Mouse (Mus musculus) testis, adult 2 months (tissue): ENCODE results near the gene Gm5134. TPM values are rescaled to one million over a fixed set of nuclear protein-coding genes. Genes with fewer than 3 reads are reported as not detected.
A peak's percentile ranks its signal among the peaks of the same experiment; 100 is the strongest.

Source experiments
- H3K27ac ChIP-seq: fragments of 200-500 bp; 2 replicates; pipeline ENCODE4 v1.5.1; 2012; ENCODE audit warnings: low read depth, low read length; ENCODE audit not compliant: control insufficient read depth, insufficient read depth
- H3K27me3 ChIP-seq: fragments of 200-500 bp; 2 replicates; pipeline ENCODE4 v1.6.1; 2012; ENCODE audit warnings: mild to moderate bottlenecking, low read length, moderate library complexity; ENCODE audit not compliant: control insufficient read depth, insufficient read depth
- H3K36me3 ChIP-seq: fragments of 200-500 bp; 2 replicates; pipeline ENCODE4 v1.6.1; 2012; ENCODE audit warnings: mild to moderate bottlenecking, low read length; ENCODE audit not compliant: control insufficient read depth, insufficient read depth
- H3K4me1 ChIP-seq: fragments of 200-500 bp; 2 replicates; pipeline ENCODE4 v1.6.1; 2012; ENCODE audit warnings: low read length; ENCODE audit not compliant: control insufficient read depth, insufficient read depth
- H3K4me3 ChIP-seq: fragments of 200-500 bp; 2 replicates; pipeline ENCODE4 v1.5.1; 2012; ENCODE audit warnings: low read depth, mild to moderate bottlenecking, low read length, moderate library complexity, mixed read lengths; ENCODE audit not compliant: control insufficient read depth
- CTCF ChIP-seq: fragments of 200-500 bp; IDR thresholded peaks from 2 replicates; pipeline ENCODE4 v1.5.1; 2012; ENCODE audit warnings: low read depth, mild to moderate bottlenecking, inconsistent platforms, low read length, moderate library complexity; ENCODE audit not compliant: control insufficient read depth, insufficient read depth, insufficient replicate concordance
- POLR2A ChIP-seq: fragments of 200-500 bp; IDR thresholded peaks from 2 replicates; pipeline ENCODE4 v1.6.1; 2012; ENCODE audit warnings: low read depth, mild to moderate bottlenecking, inconsistent platforms, low read length, moderate library complexity; ENCODE audit not compliant: control insufficient read depth
- polyA plus RNA-seq: library from polyadenylated mRNA; depleted of rRNA; stranded (reverse); fragments of >200 nt; gene quantifications from 2 replicates; pipeline ENCODE4 v1.2.3, GENCODE M21; 2012

The Gm5134 gene
- polyA plus RNA-seq, 1 experiment, result 22.2 TPM

DNA sequence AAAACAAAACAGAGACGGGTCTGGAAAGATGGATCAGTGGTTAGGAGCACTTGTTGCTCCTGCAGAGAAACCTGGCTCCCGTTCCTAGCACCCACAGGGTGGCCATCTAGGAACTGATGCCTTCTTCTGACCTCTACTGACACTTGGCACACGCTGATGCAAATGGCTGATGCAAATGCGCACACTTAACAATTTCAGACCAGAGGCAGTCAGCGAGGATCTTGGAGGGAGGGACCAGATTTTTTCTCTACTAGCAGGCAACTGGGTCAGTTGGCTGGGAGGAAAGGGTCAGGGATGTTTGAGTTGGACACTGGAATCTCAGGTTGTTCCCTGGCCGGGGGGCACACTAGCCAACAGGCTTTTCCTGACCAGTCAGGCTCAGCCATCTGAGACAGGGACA lies 21.4 kb upstream of the Gm5134 start, which contains the start of gene Chchd10:
Chchd10 (plus strand) TSS at position 240 of the 400 bp plus-strand sequence.
- H3K4me3 ChIP-seq, result peak within 1 kb of the TSS; percentile 75
- H3K36me3 ChIP-seq, result no peaks in the 10 kb centered on the region
- no peaks in the 10 kb centered on the region for H3K27me3 ChIP-seq
- no peak for TF ChIP-seq POLR2A
- no peak for TF ChIP-seq CTCF
- H3K27ac ChIP-seq, result no peak within 1 kb of the TSS; the same call in 1 of the 2 replicates
- H3K4me1 ChIP-seq, result peaks cover 29% of the 10 kb centered on the region

DNA sequence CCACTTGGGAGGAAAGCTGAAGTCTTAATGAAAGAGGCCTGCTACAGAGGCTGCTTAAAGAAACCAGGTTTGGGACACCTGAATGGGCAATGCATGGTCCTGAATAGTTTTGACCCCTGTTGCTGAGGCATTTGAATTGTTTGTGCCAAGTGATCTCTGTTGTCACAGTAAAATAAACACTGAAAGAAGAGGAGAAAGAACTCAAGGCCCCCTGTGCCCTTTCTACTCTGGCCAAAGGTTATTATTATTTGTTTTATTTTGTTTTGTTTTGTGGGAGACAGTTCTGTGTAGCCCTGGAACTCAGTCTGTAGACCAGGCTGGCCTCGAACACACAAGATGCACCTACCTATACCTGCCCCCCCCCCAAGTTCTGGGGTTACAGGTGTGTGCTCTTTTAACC lies 19.3 kb upstream of the Gm5134 start:
- no peak overlapping the region for H3K27ac ChIP-seq
- no peaks in the 10 kb centered on the region for H3K27me3 ChIP-seq
- no peak overlapping the region for H3K4me3 ChIP-seq
- TF ChIP-seq CTCF, result no peak
- no peak for TF ChIP-seq POLR2A
- peaks cover 29% of the 10 kb centered on the region for H3K4me1 ChIP-seq
- H3K36me3 ChIP-seq, result no peaks in the 10 kb centered on the region

DNA sequence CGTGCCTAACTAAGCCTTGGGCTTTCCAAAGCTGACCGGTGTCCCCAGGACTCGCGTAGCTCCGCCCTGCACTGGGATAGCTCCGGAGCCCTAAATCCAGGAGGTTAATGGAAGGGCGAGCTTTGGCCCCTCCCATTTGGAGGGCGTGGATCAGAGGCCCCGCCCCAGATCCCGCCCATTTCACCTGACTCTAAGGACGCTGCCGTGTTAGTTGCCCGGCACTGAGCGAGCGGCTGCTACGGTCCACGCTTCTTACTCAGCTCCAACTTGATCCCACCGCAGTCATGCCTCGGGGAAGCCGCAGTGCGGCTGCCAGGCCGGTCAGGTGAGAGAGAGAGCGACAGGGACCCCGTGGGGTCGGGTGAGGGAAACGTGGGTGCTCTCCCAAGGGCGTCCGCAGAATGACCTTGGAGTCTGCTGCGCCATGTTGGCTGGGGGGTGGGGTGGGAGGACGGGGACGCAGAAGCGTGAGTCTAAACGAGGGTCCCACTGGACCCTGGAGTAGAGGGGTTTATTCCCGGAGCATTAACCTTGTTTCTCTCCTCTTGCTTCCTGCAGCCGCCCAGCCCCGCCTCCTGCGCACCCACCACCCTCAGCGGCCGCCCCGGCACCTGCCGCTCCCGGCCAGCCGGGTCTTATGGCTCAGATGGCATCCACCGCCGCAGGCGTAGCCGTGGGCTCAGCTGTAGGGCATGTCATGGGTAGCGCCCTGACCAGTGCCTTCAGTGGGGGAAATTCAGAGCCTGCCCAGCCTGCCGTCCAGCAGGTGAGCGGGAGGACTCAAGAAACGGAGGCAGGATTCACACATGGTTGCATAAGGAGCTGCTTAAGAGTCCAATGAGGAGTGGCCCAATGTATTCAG lies 18.4 kb upstream of the Gm5134 start, which contains the start of gene Mmp11:
Mmp11 (minus strand) TSS at position 817 of the 862 bp plus-strand sequence.
- H3K4me3 ChIP-seq, result peak within 1 kb of the TSS; percentile 92
- H3K4me1 ChIP-seq, result peaks cover 21% of the 10 kb centered on the region
- no peaks in the 10 kb centered on the region for H3K27me3 ChIP-seq
- H3K27ac ChIP-seq, result peak within 1 kb of the TSS; percentile 68
- H3K36me3 ChIP-seq, result no peaks in the 10 kb centered on the region
- TF ChIP-seq POLR2A (peak; percentile 67), CTCF (no peak)

DNA sequence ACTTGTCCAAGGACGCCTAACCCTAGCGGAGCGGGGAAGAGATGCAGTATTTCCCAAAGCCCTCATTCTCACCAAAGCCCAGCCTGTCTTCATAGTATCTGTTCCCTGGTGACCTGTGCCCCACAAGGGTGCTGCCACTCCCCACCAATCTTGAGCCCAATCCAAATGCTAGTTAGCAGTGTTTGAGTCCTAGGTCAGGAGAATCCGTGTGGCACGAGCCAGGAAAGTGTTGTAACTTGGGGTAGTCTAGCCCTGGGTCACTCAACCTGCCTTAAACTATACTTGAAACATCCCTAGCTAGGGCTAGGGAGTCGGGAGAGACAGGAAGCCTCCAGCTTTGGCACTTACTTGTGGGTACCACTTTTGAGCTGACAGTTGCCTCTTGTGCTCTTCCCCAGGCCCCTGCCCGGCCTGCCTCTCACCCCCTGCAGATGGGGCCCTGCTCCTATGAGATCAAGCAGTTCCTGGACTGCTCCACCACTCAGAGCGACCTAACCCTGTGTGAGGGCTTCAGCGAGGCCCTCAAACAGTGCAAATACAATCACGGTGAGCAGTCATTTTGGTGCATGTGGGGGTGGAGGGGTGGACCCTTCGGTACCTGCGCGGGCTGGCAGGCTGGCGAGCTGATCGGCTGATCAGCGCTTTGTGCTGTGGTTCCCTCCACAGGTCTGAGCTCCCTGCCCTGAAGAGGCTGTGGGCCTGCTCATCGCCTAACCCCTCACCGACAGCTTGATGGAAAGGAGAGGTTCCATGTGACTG lies 17.2 kb upstream of the Gm5134 start:
- H3K27ac ChIP-seq, result peak overlapping the region; percentile 68
- H3K4me1 ChIP-seq, result peaks cover 14% of the 10 kb centered on the region
- peak overlapping the region; percentile 10; the same call in 1 of the 2 replicates for H3K4me3 ChIP-seq
- no peaks in the 10 kb centered on the region for H3K36me3 ChIP-seq
- no peaks in the 10 kb centered on the region for H3K27me3 ChIP-seq
- TF ChIP-seq CTCF, result 0 out of 2 replicates have a peak, but pooled peaks have one; percentile 5
- TF ChIP-seq POLR2A, result 0 out of 2 replicates have a peak, but pooled peaks have one; percentile 29

DNA sequence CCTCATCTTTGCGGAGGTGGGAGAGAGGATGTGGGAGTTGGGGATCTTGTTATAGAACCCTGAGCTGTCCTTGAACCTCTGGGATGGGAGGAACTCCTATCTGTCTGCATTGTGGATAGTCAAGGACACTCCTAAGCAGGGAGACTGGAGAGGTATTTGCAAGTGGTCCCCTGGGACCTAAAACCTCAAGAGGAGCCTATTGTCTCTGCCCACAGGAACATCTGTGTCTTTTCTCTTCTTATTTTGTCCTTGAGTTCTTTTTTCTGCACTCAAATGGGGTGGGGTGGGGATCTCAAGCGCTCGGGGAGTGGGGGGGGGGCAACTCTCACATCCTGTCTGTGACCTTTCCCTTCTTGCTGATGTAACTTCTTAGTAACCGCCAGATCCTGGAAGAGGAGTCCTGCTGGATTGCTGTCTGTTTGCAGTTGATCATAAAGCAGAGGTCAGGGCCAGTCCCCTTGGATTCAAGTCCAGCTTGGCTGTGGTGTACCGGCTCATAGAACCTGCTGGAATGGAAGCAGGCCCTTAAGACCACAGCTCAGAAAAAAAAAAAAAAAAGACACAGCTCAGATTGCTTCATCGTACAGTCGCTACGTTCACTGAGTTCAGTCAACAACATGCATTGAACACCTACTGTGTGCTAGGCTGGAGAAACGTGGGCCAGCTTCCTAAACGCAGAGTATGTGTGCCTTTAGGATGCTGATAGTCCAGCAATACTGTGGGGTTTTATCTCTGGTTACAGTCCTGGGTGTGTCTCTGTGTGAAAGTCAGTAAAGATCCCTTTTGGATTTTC lies 16.3 kb upstream of the Gm5134 start:
- Histone ChIP-seq H3K27ac (peak overlapping the region; percentile 86), H3K27me3 (no peaks in the 10 kb centered on the region), H3K4me3 (no peak overlapping the region), H3K36me3 (no peaks in the 10 kb centered on the region), H3K4me1 (peaks cover 6% of the 10 kb centered on the region)
- no peak for TF ChIP-seq CTCF
- no peak for TF ChIP-seq POLR2A

DNA sequence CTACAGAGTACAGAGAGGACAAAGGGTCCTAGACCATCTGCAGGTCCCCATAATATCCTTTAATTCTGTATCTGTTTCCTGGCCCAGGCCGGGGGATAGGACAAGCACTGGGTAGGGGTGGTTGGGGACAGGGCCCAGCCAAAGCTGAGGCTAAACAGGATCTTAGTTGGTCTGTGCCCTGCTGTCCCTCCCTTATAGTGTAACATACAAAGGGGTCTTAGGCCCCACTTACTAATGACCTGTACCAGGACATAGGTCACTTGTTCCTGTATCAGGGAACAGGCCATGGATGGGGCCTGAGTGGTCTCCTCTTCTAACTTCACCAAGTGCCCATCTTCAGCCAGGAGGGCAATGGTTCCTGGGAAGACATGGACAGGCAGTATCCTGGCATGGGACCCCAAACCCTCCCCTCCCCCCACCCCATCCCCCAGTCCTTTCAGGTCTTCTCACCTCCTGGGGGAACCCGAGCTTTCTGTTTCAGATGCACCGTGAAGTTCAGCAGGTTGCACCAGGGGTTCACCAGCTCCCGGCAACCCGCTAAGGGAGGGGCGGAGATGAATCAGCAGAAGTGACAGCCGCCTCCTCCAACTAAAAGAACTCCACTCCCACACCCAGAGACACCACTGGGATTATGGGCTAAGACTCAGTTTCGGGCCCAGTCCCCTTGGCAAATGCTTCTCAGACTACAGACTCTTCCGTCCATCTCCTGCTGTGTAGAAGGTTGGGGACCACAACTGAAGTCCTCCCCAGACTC lies 14.7 kb upstream of the Gm5134 start:
- Histone ChIP-seq H3K27ac (no peak overlapping the region), H3K27me3 (no peaks in the 10 kb centered on the region), H3K4me1 (peaks cover 5% of the 10 kb centered on the region; the same call in 1 of the 2 replicates), H3K36me3 (no peaks in the 10 kb centered on the region), H3K4me3 (no peak overlapping the region)
- TF ChIP-seq POLR2A, result no peak
- no peak for TF ChIP-seq CTCF
